Mouse (Mus musculus): ENCODE measurements around the gene Cap2. TPM values are rescaled to one million over a fixed set of nuclear protein-coding genes. Genes with fewer than 3 reads are reported as not detected.

Cap2 gene
- polyA plus RNA-seq (2015; fragmentation: Nextera tagmentation; extraction: Ambion mirVana), result 1.2 and 2.0 TPM in 2 replicates

- peak; percentile 44; the same call in 1 of the 2 replicates for ATAC-seq (ENCODE audit: insufficient read depth)
- H3K9me3 ChIP-seq (replicated peaks), result no peaks in the 10 kb centered on the region
- no peak within 1 kb of the TSS for H3K27ac ChIP-seq (replicated peaks)
Measured at GRCm38 (mm10) chr13:46501800-46502389, at the start of gene Cap2. TSS of gene Cap2 (plus strand) at chr13:46501848.

GRCm38 (mm10) chr13:46459546-46459945 lies 42.1 kb upstream of the Cap2 start:
- ATAC-seq (ENCODE audit: insufficient read depth), result no peak
- no peak overlapping the region for H3K9ac ChIP-seq
- H3K36me3 ChIP-seq (replicated peaks), result no peaks in the 10 kb centered on the region
- H3K27ac ChIP-seq (replicated peaks), result no peak overlapping the region
- no peak overlapping the region for H3K4me3 ChIP-seq (replicated peaks)
- H3K27me3 ChIP-seq, result no peaks in the 10 kb centered on the region
- no peak overlapping the region for H3K4me2 ChIP-seq
- WGBS (ENCODE audit: insufficient replicate concordance), result 68% methylated on average over 10 of the region's 10 CpGs
- no peaks in the 10 kb centered on the region for H3K9me3 ChIP-seq (replicated peaks)
- H3K4me1 ChIP-seq (replicated peaks), result no peaks in the 10 kb centered on the region

More at GRCm38 (mm10) chr13:46501800-46502389, at the start of gene Cap2:
- H3K4me1 ChIP-seq (replicated peaks), result 0 out of 2 replicates have a peak, but pooled peaks cover 5% of the 10 kb centered on the region
- H3K27me3 ChIP-seq, result peaks cover 19% of the 10 kb centered on the region
- peak within 1 kb of the TSS; percentile 30; the same call in 1 of the 2 replicates for H3K9ac ChIP-seq
- 2% methylated on average over 41 of the region's 42 CpGs for WGBS (ENCODE audit: insufficient replicate concordance)
- H3K4me2 ChIP-seq, result peak within 1 kb of the TSS; percentile 62
- H3K4me3 ChIP-seq (replicated peaks), result peak within 1 kb of the TSS; percentile 44
- H3K36me3 ChIP-seq (replicated peaks), result no peaks in the 10 kb centered on the region

- no peaks in the 10 kb centered on the region for H3K4me1 ChIP-seq (replicated peaks)
- H3K4me2 ChIP-seq, result no peak overlapping the region
- no peak overlapping the region for H3K4me3 ChIP-seq (replicated peaks)
- H3K9ac ChIP-seq, result no peak overlapping the region
- no peaks in the 10 kb centered on the region for H3K9me3 ChIP-seq (replicated peaks)
- ATAC-seq (ENCODE audit: insufficient read depth), result no peak
- 61% methylated on average over 4 of the region's 4 CpGs for WGBS (ENCODE audit: insufficient replicate concordance)
- no peak overlapping the region for H3K27ac ChIP-seq (replicated peaks)
- no peaks in the 10 kb centered on the region for H3K36me3 ChIP-seq (replicated peaks)
- H3K27me3 ChIP-seq, result no peaks in the 10 kb centered on the region
Measured at GRCm38 (mm10) chr13:46462280-46462679, 39.4 kb upstream of the Cap2 start.

- Histone ChIP-seq H3K36me3 (replicated peaks) (no peaks in the 10 kb centered on the region), H3K27me3 (no peaks in the 10 kb centered on the region), H3K9ac (no peak overlapping the region), H3K9me3 (replicated peaks) (no peaks in the 10 kb centered on the region), H3K4me3 (replicated peaks) (no peak overlapping the region), H3K27ac (replicated peaks) (no peak overlapping the region), H3K4me1 (replicated peaks) (no peaks in the 10 kb centered on the region), H3K4me2 (no peak overlapping the region)
- 18% methylated on average over 3 of the region's 3 CpGs for WGBS (ENCODE audit: insufficient replicate concordance)
- ATAC-seq (ENCODE audit: insufficient read depth), result no peak
Measured at GRCm38 (mm10) chr13:46463764-46464163, 37.9 kb upstream of the Cap2 start.

GRCm38 (mm10) chr13:46468251-46468650 lies 33.4 kb upstream of the Cap2 start:
- WGBS (ENCODE audit: insufficient replicate concordance), result 37% methylated on average over 8 of the region's 8 CpGs
- H3K27me3 ChIP-seq, result no peaks in the 10 kb centered on the region
- no peak overlapping the region for H3K4me2 ChIP-seq
- H3K9me3 ChIP-seq (replicated peaks), result no peaks in the 10 kb centered on the region
- no peak overlapping the region for H3K4me3 ChIP-seq (replicated peaks)
- no peak for ATAC-seq (ENCODE audit: insufficient read depth)
- H3K27ac ChIP-seq (replicated peaks), result no peak overlapping the region
- no peak overlapping the region for H3K9ac ChIP-seq
- no peaks in the 10 kb centered on the region for H3K36me3 ChIP-seq (replicated peaks)
- no peaks in the 10 kb centered on the region for H3K4me1 ChIP-seq (replicated peaks)

- no peak for ATAC-seq (ENCODE audit: insufficient read depth)
- no peak overlapping the region for H3K9ac ChIP-seq
- H3K4me2 ChIP-seq, result no peak overlapping the region
- no peaks in the 10 kb centered on the region for H3K9me3 ChIP-seq (replicated peaks)
- no peaks in the 10 kb centered on the region for H3K4me1 ChIP-seq (replicated peaks)
- no peaks in the 10 kb centered on the region for H3K36me3 ChIP-seq (replicated peaks)
- WGBS (ENCODE audit: insufficient replicate concordance), result 76% methylated on average over 2 of the region's 2 CpGs
- H3K4me3 ChIP-seq (replicated peaks), result no peak overlapping the region
- H3K27ac ChIP-seq (replicated peaks), result no peak overlapping the region
- no peaks in the 10 kb centered on the region for H3K27me3 ChIP-seq
Measured at GRCm38 (mm10) chr13:46469536-46469935, 32.1 kb upstream of the Cap2 start.

- WGBS (ENCODE audit: insufficient replicate concordance), result 47% methylated on average over 3 of the region's 3 CpGs
- Histone ChIP-seq H3K4me1 (replicated peaks) (no peaks in the 10 kb centered on the region), H3K4me3 (replicated peaks) (no peak overlapping the region), H3K36me3 (replicated peaks) (no peaks in the 10 kb centered on the region), H3K27me3 (no peaks in the 10 kb centered on the region), H3K27ac (replicated peaks) (no peak overlapping the region), H3K4me2 (no peak overlapping the region), H3K9me3 (replicated peaks) (no peaks in the 10 kb centered on the region), H3K9ac (no peak overlapping the region)
- no peak for ATAC-seq (ENCODE audit: insufficient read depth)
Measured at GRCm38 (mm10) chr13:46481271-46481670, 20.4 kb upstream of the Cap2 start.

- WGBS (ENCODE audit: insufficient replicate concordance), result 41% methylated on average over 3 of the region's 3 CpGs
- H3K36me3 ChIP-seq (replicated peaks), result no peaks in the 10 kb centered on the region
- H3K4me3 ChIP-seq (replicated peaks), result no peak overlapping the region
- H3K27me3 ChIP-seq, result no peaks in the 10 kb centered on the region
- H3K4me2 ChIP-seq, result no peak overlapping the region
- H3K27ac ChIP-seq (replicated peaks), result no peak overlapping the region
- H3K9me3 ChIP-seq (replicated peaks), result no peaks in the 10 kb centered on the region
- ATAC-seq (ENCODE audit: insufficient read depth), result no peak
- H3K4me1 ChIP-seq (replicated peaks), result no peaks in the 10 kb centered on the region
- H3K9ac ChIP-seq, result no peak overlapping the region
Measured at GRCm38 (mm10) chr13:46485605-46486004, 16.0 kb upstream of the Cap2 start.

GRCm38 (mm10) chr13:46488166-46488565 lies 13.5 kb upstream of the Cap2 start:
- no peak overlapping the region for H3K27ac ChIP-seq (replicated peaks)
- ATAC-seq (ENCODE audit: insufficient read depth), result no peak
- 53% methylated on average over 4 of the region's 4 CpGs for WGBS (ENCODE audit: insufficient replicate concordance)

GRCm38 (mm10) chr13:46490644-46491043 lies 11.0 kb upstream of the Cap2 start:
- H3K36me3 ChIP-seq (replicated peaks), result no peaks in the 10 kb centered on the region
- 35% methylated on average over 4 of the region's 4 CpGs for WGBS (ENCODE audit: insufficient replicate concordance)
- no peak overlapping the region for H3K4me3 ChIP-seq (replicated peaks)
- no peak overlapping the region for H3K4me2 ChIP-seq
- H3K4me1 ChIP-seq (replicated peaks), result no peaks in the 10 kb centered on the region
- ATAC-seq (ENCODE audit: insufficient read depth), result no peak
- H3K9ac ChIP-seq, result no peak overlapping the region
- H3K27ac ChIP-seq (replicated peaks), result no peak overlapping the region
- no peaks in the 10 kb centered on the region for H3K9me3 ChIP-seq (replicated peaks)
- H3K27me3 ChIP-seq, result no peaks in the 10 kb centered on the region

More at GRCm38 (mm10) chr13:46488166-46488565, 13.5 kb upstream of the Cap2 start:
- Histone ChIP-seq H3K9me3 (replicated peaks) (no peaks in the 10 kb centered on the region), H3K4me2 (no peak overlapping the region), H3K9ac (no peak overlapping the region), H3K36me3 (replicated peaks) (no peaks in the 10 kb centered on the region), H3K4me1 (replicated peaks) (no peaks in the 10 kb centered on the region), H3K27me3 (no peaks in the 10 kb centered on the region), H3K4me3 (replicated peaks) (no peak overlapping the region)

GRCm38 (mm10) chr13:46502390-46502891 lies 793 bp downstream of the Cap2 start:
- H3K4me1 ChIP-seq (replicated peaks), result 0 out of 2 replicates have a peak, but pooled peaks cover 5% of the 10 kb centered on the region
- H3K27ac ChIP-seq (replicated peaks), result no peak overlapping the region
- H3K4me2 ChIP-seq, result peak overlapping the region; percentile 62
- peak overlapping the region; percentile 44 for H3K4me3 ChIP-seq (replicated peaks)
- no peaks in the 10 kb centered on the region for H3K36me3 ChIP-seq (replicated peaks)
- WGBS (ENCODE audit: insufficient replicate concordance), result 8% methylated on average over 20 of the region's 20 CpGs
- no peaks in the 10 kb centered on the region for H3K9me3 ChIP-seq (replicated peaks)
- H3K27me3 ChIP-seq, result peaks cover 19% of the 10 kb centered on the region
- no peak for ATAC-seq (ENCODE audit: insufficient read depth)
- no peak overlapping the region for H3K9ac ChIP-seq

GRCm38 (mm10) chr13:46507944-46508343 lies 6.3 kb downstream of the Cap2 start:
- WGBS (ENCODE audit: insufficient replicate concordance), result 64% methylated on average over 7 of the region's 7 CpGs
- Histone ChIP-seq H3K4me2 (no peak overlapping the region), H3K36me3 (replicated peaks) (no peaks in the 10 kb centered on the region), H3K4me3 (replicated peaks) (no peak overlapping the region), H3K9ac (no peak overlapping the region), H3K9me3 (replicated peaks) (no peaks in the 10 kb centered on the region), H3K27me3 (peaks cover 6% of the 10 kb centered on the region), H3K27ac (replicated peaks) (no peak overlapping the region), H3K4me1 (replicated peaks) (no peaks in the 10 kb centered on the region)
- no peak for ATAC-seq (ENCODE audit: insufficient read depth)

Data from liver, embryonic 15.5 days (tissue).